Mouse (Mus musculus): ENCODE results near the gene C330021F23Rik. TPM values are rescaled to one million over a fixed set of nuclear protein-coding genes. Genes with fewer than 3 reads are reported as not detected.

Gene C330021F23Rik
- polyA plus RNA-seq, 1 experiment from 2014 or later, result 0.76 TPM

GRCm38 (mm10) chr8:3625445-3625844, 57.7 kb downstream of the C330021F23Rik start, which contains the start of gene Pcp2:
Pcp2 (minus strand) TSS chr8:3625545.
- no peak within 1 kb of the TSS for H3K4me2 ChIP-seq
- 69% methylated on average over 1 of the region's 1 CpGs for WGBS
- no peaks in the 10 kb centered on the region for H3K9me3 ChIP-seq
- H3K4me3 ChIP-seq, result no peak within 1 kb of the TSS
- peaks cover 20% of the 10 kb centered on the region for H3K27me3 ChIP-seq
- H3K36me3 ChIP-seq, result no peaks in the 10 kb centered on the region
- no peak for ATAC-seq (ENCODE audit: insufficient number of reproducible peaks, insufficient read depth, low FRiP score, low TSS enrichment, low read depth)
- no peak within 1 kb of the TSS for H3K9ac ChIP-seq
- H3K4me1 ChIP-seq, result peaks cover 9% of the 10 kb centered on the region
- no peak within 1 kb of the TSS for H3K27ac ChIP-seq

- Histone ChIP-seq H3K4me1 (peaks cover 13% of the 10 kb centered on the region), H3K27ac (no peak overlapping the region), H3K9me3 (no peaks in the 10 kb centered on the region), H3K9ac (no peak overlapping the region), H3K4me3 (no peak overlapping the region), H3K4me2 (no peak overlapping the region), H3K27me3 (peaks cover 31% of the 10 kb centered on the region), H3K36me3 (no peaks in the 10 kb centered on the region)
- no peak for ATAC-seq (ENCODE audit: insufficient number of reproducible peaks, insufficient read depth, low FRiP score, low TSS enrichment, low read depth)
- 59% methylated on average over 5 of the region's 5 CpGs for WGBS
Measured at GRCm38 (mm10) chr8:3626971-3627370, 59.2 kb downstream of the C330021F23Rik start.

- H3K36me3 ChIP-seq, result no peaks in the 10 kb centered on the region
- H3K27ac ChIP-seq, result no peak overlapping the region
- peaks cover 31% of the 10 kb centered on the region for H3K27me3 ChIP-seq
- 25% methylated on average over 5 of the region's 5 CpGs for whole genome bisulfite sequencing
- no peak overlapping the region for H3K4me2 ChIP-seq
- peaks cover 7% of the 10 kb centered on the region; the same call in 1 of the 2 replicates for H3K4me1 ChIP-seq
- no peak overlapping the region for H3K4me3 ChIP-seq
- no peak for ATAC-seq (ENCODE audit: insufficient number of reproducible peaks, insufficient read depth, low FRiP score, low TSS enrichment, low read depth)
- no peak overlapping the region for H3K9ac ChIP-seq
- no peaks in the 10 kb centered on the region for H3K9me3 ChIP-seq
Measured at GRCm38 (mm10) chr8:3628014-3628413, 60.2 kb downstream of the C330021F23Rik start.

- Histone ChIP-seq H3K9me3 (no peaks in the 10 kb centered on the region), H3K4me3 (peak within 1 kb of the TSS; percentile 56), H3K4me2 (peak within 1 kb of the TSS; percentile 76), H3K27ac (no peak within 1 kb of the TSS), H3K27me3 (peaks cover 31% of the 10 kb centered on the region), H3K4me1 (peaks cover 7% of the 10 kb centered on the region; the same call in 1 of the 2 replicates), H3K36me3 (no peaks in the 10 kb centered on the region), H3K9ac (peak within 1 kb of the TSS; percentile 72)
- ATAC-seq (ENCODE audit: insufficient number of reproducible peaks, insufficient read depth, low FRiP score, low TSS enrichment, low read depth), result peak; percentile 75
- WGBS, result 5% methylated on average over 47 of the region's 47 CpGs
Measured at GRCm38 (mm10) chr8:3630647-3631477, 63.1 kb downstream of the C330021F23Rik start, which contains the start of gene Stxbp2. Stxbp2 (plus strand) TSS chr8:3630955.

GRCm38 (mm10) chr8:3631478-3631875, 63.7 kb downstream of the C330021F23Rik start:
- no peak for ATAC-seq (ENCODE audit: insufficient number of reproducible peaks, insufficient read depth, low FRiP score, low TSS enrichment, low read depth)
- peaks cover 7% of the 10 kb centered on the region; the same call in 1 of the 2 replicates for H3K4me1 ChIP-seq
- WGBS, result 18% methylated on average over 8 of the region's 8 CpGs
- H3K27me3 ChIP-seq, result peaks cover 31% of the 10 kb centered on the region
- peak overlapping the region; percentile 72 for H3K9ac ChIP-seq
- no peaks in the 10 kb centered on the region for H3K9me3 ChIP-seq
- peak overlapping the region; percentile 56 for H3K4me3 ChIP-seq
- H3K4me2 ChIP-seq, result peak overlapping the region; percentile 76
- no peaks in the 10 kb centered on the region for H3K36me3 ChIP-seq
- no peak overlapping the region for H3K27ac ChIP-seq

Other genes starting within 250 kb of the C330021F23Rik start
- not detected in 2 replicates for gene A430078G23Rik, start 214.6 kb upstream of the C330021F23Rik start, polyA plus RNA-seq (2015; fragmentation: Nextera tagmentation; extraction: Ambion mirVana)
- 10.3 and 11.2 TPM in 2 replicates for gene Arhgef18, start 175.0 kb upstream of the C330021F23Rik start, polyA plus RNA-seq (2015; fragmentation: Nextera tagmentation; extraction: Ambion mirVana)
- gene Pex11g, start 100.3 kb upstream of the C330021F23Rik start, polyA plus RNA-seq (2015; fragmentation: Nextera tagmentation; extraction: Ambion mirVana), result 4.5 and 5.2 TPM in 2 replicates
- 0.18 TPM in 1 of 2 replicates, not detected in the other for gene Tex45, start 97.1 kb upstream of the C330021F23Rik start, polyA plus RNA-seq (2015; fragmentation: Nextera tagmentation; extraction: Ambion mirVana)
- gene Zfp358, start 74.9 kb upstream of the C330021F23Rik start, polyA plus RNA-seq (2015; fragmentation: Nextera tagmentation; extraction: Ambion mirVana), result 52.0 and 53.9 TPM in 2 replicates
- gene Mcoln1, start 67.5 kb upstream of the C330021F23Rik start, polyA plus RNA-seq (2015; fragmentation: Nextera tagmentation; extraction: Ambion mirVana), result 58.3 and 59.9 TPM in 2 replicates
- 26.5 and 31.0 TPM in 2 replicates for gene Pnpla6, start 52.6 kb upstream of the C330021F23Rik start, polyA plus RNA-seq (2015; fragmentation: Nextera tagmentation; extraction: Ambion mirVana)
- gene Camsap3, start 19.3 kb downstream of the C330021F23Rik start, polyA plus RNA-seq (2015; fragmentation: Nextera tagmentation; extraction: Ambion mirVana), result 8.1 and 9.0 TPM in 2 replicates
- gene Xab2, start 53.3 kb downstream of the C330021F23Rik start, polyA plus RNA-seq (2015; fragmentation: Nextera tagmentation; extraction: Ambion mirVana), result 59.2 and 62.2 TPM in 2 replicates
- 100 and 112 TPM in 2 replicates for gene Pet100, start 53.6 kb downstream of the C330021F23Rik start, polyA plus RNA-seq (2015; fragmentation: Nextera tagmentation; extraction: Ambion mirVana)
- 0.56 and 0.72 TPM in 2 replicates for gene Pcp2, start 57.6 kb downstream of the C330021F23Rik start, polyA plus RNA-seq (2015; fragmentation: Nextera tagmentation; extraction: Ambion mirVana)
- gene Stxbp2, start 63.0 kb downstream of the C330021F23Rik start, polyA plus RNA-seq (2015; fragmentation: Nextera tagmentation; extraction: Ambion mirVana), result 35.8 and 39.3 TPM in 2 replicates
- not detected in 2 replicates for gene Retn, start 87.8 kb downstream of the C330021F23Rik start, polyA plus RNA-seq (2015; fragmentation: Nextera tagmentation; extraction: Ambion mirVana)
- gene Mcemp1, start 97.8 kb downstream of the C330021F23Rik start, polyA plus RNA-seq (2015; fragmentation: Nextera tagmentation; extraction: Ambion mirVana), result 0.27 and 0.40 TPM in 2 replicates
- 13.3 and 18.2 TPM in 2 replicates for gene Fcor, start 104.4 kb downstream of the C330021F23Rik start, polyA plus RNA-seq (2015; fragmentation: Nextera tagmentation; extraction: Ambion mirVana)
- gene Trappc5, start 108.3 kb downstream of the C330021F23Rik start, polyA plus RNA-seq (2015; fragmentation: Nextera tagmentation; extraction: Ambion mirVana), result 42.0 and 43.0 TPM in 2 replicates
- 0.27 and 0.37 TPM in 2 replicates for gene Fcer2a, start 126.2 kb downstream of the C330021F23Rik start, polyA plus RNA-seq (2015; fragmentation: Nextera tagmentation; extraction: Ambion mirVana)
- 0.17 and 0.21 TPM in 2 replicates for gene Clec4g, start 152.7 kb downstream of the C330021F23Rik start, polyA plus RNA-seq (2015; fragmentation: Nextera tagmentation; extraction: Ambion mirVana)
- 0.22 TPM in 1 of 2 replicates, not detected in the other for gene Cd209a, start 181.0 kb downstream of the C330021F23Rik start, polyA plus RNA-seq (2015; fragmentation: Nextera tagmentation; extraction: Ambion mirVana)

All from embryonic facial prominence, embryonic 13.5 days (tissue).